ENCODE assay signal across 26 mouse cellular contexts in the genomic region with DNA sequence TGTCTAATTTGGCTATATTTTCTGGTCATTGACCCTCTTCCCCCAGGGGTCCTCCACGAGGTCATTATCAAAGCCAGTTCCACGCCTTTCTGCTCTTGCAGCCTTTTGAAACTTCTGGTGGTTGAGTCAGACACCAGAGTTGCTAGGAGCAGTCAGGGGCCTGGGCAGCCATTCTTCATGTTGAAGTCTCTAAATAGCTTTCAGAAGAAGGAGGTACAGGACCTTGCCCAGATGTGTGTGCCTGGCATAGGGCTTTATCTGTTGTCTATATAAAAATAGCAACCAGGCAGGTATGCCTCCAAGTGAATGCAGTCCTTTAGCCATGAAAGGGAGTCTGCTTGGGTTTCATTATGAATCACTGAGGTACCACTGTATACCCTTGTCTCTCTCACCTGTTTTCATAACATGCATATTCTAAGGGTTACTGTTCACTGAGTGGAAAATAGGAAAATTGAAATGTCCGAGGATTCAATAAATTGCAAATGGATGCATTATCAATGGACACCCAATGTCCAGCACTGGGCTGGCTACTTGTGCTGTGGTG.
DNase-seq lines count a peak whose midpoint lies in the region; ATAC-seq lines count a peak whose summit lies in the region.
"Had no signal": no experiment of that assay in that cellular context is flagged by ENCODE, and none has a peak within 500 bp of the region (broad histone marks: within the 10 kb centered on the region; RNA-seq: fewer than 3 reads in every experiment).

No protein-coding gene starts in this region.

- H3K9ac ChIP-seq in heart, embryonic 11.5 days (ENCODE audit: low read depth, low read length) = no peak overlapping the region
- H3K9ac ChIP-seq: embryonic facial prominence, embryonic 13.5 days; forebrain, postnatal 0 days; heart, embryonic 13.5 days; hindbrain, embryonic 12.5 days; hindbrain, embryonic 15.5 days had no signal

- no peaks in the 10 kb centered on the region for H3K27me3 ChIP-seq in heart, embryonic 10.5 days (ENCODE audit: insufficient read depth, poor library complexity, severe bottlenecking)
- H3K27me3 ChIP-seq in heart, embryonic 11.5 days (ENCODE audit: control insufficient read depth, insufficient read depth, low read length) = no peaks in the 10 kb centered on the region
- H3K27me3 ChIP-seq: embryonic facial prominence, embryonic 13.5 days; heart, embryonic 13.5 days; hindbrain, embryonic 12.5 days; hindbrain, embryonic 15.5 days had no signal

- ATAC-seq in heart, embryonic 11.5 days (replicated peaks; ENCODE audit: insufficient number of reproducible peaks, low FRiP score, low TSS enrichment) = no peak
- ATAC-seq: forebrain, embryonic 14.5 days; forebrain, postnatal 0 days; intestine, postnatal 0 days had no signal

- H3K27ac ChIP-seq in heart, embryonic 10.5 days = 0 out of 2 replicates have a peak overlapping the region, but pooled peaks have one; percentile 10
- H3K27ac ChIP-seq in heart, embryonic 11.5 days (ENCODE audit: low read depth, low read length) = no peak overlapping the region
- H3K27ac ChIP-seq: embryonic facial prominence, embryonic 10.5 days; embryonic facial prominence, embryonic 13.5 days; gastrocnemius, adult 2 months; heart, embryonic 13.5 days; hindbrain, embryonic 12.5 days; hindbrain, embryonic 15.5 days had no signal

- H3K4me3 ChIP-seq in heart, embryonic 10.5 days = no peak overlapping the region
- H3K4me3 ChIP-seq in heart, embryonic 11.5 days (ENCODE audit: low read depth, low read length) = no peak overlapping the region
- H3K4me3 ChIP-seq: embryonic facial prominence, embryonic 10.5 days; embryonic facial prominence, embryonic 13.5 days; erythroblast, embryonic 14.5 days; gastrocnemius, adult 2 months; heart, embryonic 13.5 days; hindbrain, embryonic 12.5 days; hindbrain, embryonic 15.5 days had no signal

- peak; percentile 20 to 66 for DNase-seq in adrenal gland, adult (ENCODE audit: inconsistent age in 2 of 2, low spot score in 1 of 2)
- DNase-seq in adrenal gland, postnatal 10 days = no peak
- DNase-seq in adrenal gland, postnatal 14 days = peak; percentile 19
- DNase-seq in adrenal gland, adult 18-20 months (ENCODE audit: low spot score in 2 of 2) = no peak
- no peak for DNase-seq in heart, embryonic 10.5 days (ENCODE audit: low spot score)
- peak; percentile 27 to 40 for DNase-seq in adrenal gland, postnatal 36 days
- DNase-seq in thymus, postnatal 0 days (ENCODE audit: low spot score) = no peak
- DNase-seq: cerebellum, adult 11 months; cerebellum, adult 8-10 months; cerebellum, postnatal 10 days; cerebellum, postnatal 36 days; embryo, embryonic 11 days; forebrain, postnatal 0 days; gastrocnemius, adult 2 months; gastrocnemius, postnatal 14 days; kidney, adult 2 months had no signal

- H3K4me1 ChIP-seq in heart, embryonic 10.5 days = peaks cover 69% of the 10 kb centered on the region
- peaks cover 46% of the 10 kb centered on the region for H3K4me1 ChIP-seq in heart, embryonic 11.5 days (ENCODE audit: control insufficient read depth, insufficient read depth, low read length)
- H3K4me1 ChIP-seq: hindbrain, embryonic 15.5 days had no signal

- H3K9me3 ChIP-seq in heart, embryonic 10.5 days = no peaks in the 10 kb centered on the region
- no peaks in the 10 kb centered on the region for H3K9me3 ChIP-seq in heart, embryonic 11.5 days (replicated peaks; ENCODE audit: control insufficient read depth, low read length)
- H3K9me3 ChIP-seq: embryonic facial prominence, embryonic 10.5 days; embryonic facial prominence, embryonic 13.5 days; heart, embryonic 13.5 days; hindbrain, embryonic 12.5 days; hindbrain, embryonic 15.5 days had no signal

- no peaks in the 10 kb centered on the region for H3K36me3 ChIP-seq in heart, embryonic 10.5 days
- no peaks in the 10 kb centered on the region for H3K36me3 ChIP-seq in heart, embryonic 11.5 days (ENCODE audit: control insufficient read depth, insufficient read depth, low read length)
- H3K36me3 ChIP-seq: embryonic facial prominence, embryonic 10.5 days; embryonic facial prominence, embryonic 13.5 days; G1E; heart, embryonic 13.5 days; hindbrain, embryonic 12.5 days; hindbrain, embryonic 15.5 days had no signal

- WGBS in heart, embryonic 10.5 days = 71% methylated on average over 3 of the region's 3 CpGs
- WGBS in heart, embryonic 11.5 days (ENCODE audit: insufficient replicate concordance) = 68% methylated on average over 3 of the region's 3 CpGs

- no peak overlapping the region for H3K4me2 ChIP-seq in heart, embryonic 11.5 days
- H3K4me2 ChIP-seq: embryonic facial prominence, embryonic 13.5 days; heart, embryonic 13.5 days; hindbrain, embryonic 12.5 days; hindbrain, embryonic 15.5 days had no signal

Comparison
In these comparisons a context has a peak if more than half of its experiments do, and no peak if none do; other contexts are left out.
1. DNase-seq: peak in adrenal gland, adult (2 of 2), adrenal gland, postnatal 14 days (single experiment) and adrenal gland, postnatal 36 days (2 of 2); none in adrenal gland, postnatal 10 days (single experiment), adrenal gland, adult 18-20 months (0 of 2), heart, embryonic 10.5 days (single experiment) and thymus, postnatal 0 days (single experiment).